Mouse (Mus musculus) olfactory bulb, adult 2 months (tissue): ENCODE data around the gene Mxi1.

Experiments used
- CTCF ChIP-seq: fragments of 200-500 bp; IDR thresholded peaks from 2 replicates; pipeline ENCODE4 v1.5.1; 2012; ENCODE audit warnings: low read depth, mild to moderate bottlenecking, low read length, moderate library complexity; ENCODE audit not compliant: insufficient read depth
- POLR2A ChIP-seq: fragments of 200-500 bp; IDR thresholded peaks from 2 replicates; pipeline ENCODE4 v1.6.1; 2012; ENCODE audit warnings: mild to moderate bottlenecking, low read depth, low read length, moderate library complexity; ENCODE audit not compliant: insufficient read depth

DNA sequence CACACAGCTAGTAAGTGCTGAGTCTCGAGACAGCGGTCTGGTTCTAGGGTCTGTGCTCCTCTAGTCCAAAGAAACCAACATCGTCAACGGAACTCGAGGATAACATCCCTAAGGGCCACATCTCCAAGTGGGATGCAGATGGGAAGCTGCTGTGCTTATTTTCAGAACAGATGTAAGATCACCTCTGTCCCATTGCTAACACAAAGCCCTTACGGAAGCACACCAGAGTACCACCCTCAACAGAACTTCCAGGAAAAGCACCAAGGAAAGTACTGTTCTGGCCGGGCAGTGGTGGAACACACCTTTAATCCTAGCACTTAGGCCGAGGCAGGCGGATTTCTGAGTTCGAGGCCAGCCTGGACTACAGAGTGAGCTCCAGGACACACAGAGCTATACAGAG, 68.1 kb downstream of the Mxi1 start:
- no peak for TF ChIP-seq CTCF
- no peak for TF ChIP-seq POLR2A
